Mouse (Mus musculus) MEL (cell line): Measurements from ENCODE around the gene Tdpoz1. TPM values are rescaled to one million over a fixed set of nuclear protein-coding genes. Genes with fewer than 3 reads are reported as not detected.
"Not testable (repeated sequence)": the region's sequence is repeated elsewhere in the genome, so short reads cannot be mapped to it uniquely, and the experiment has no call there.

Experiments used
- DNase-seq: peaks from one replicate; pipeline ENCODE4 v3.0.0; 2011; ENCODE audit warnings: low read depth, low spot score
- H3K27ac ChIP-seq: 2 replicates; pipeline ENCODE4 v1.5.1; 2012; ENCODE audit warnings: low read depth, mild to moderate bottlenecking, control low read depth, low read length, moderate library complexity; ENCODE audit not compliant: control insufficient read depth
- H3K27me3 ChIP-seq, 2 experiments: fragments of 150-350 bp in 1 of 2; sonication (generic) in 1 of 2; 2 replicates each; pipeline ENCODE4 v1.6.1; 2012; ENCODE audit warnings: low read length in 2 of 2, mild to moderate bottlenecking in 2 of 2, improper control_type of control experiment in 1 of 2, moderate library complexity in 1 of 2; ENCODE audit not compliant: insufficient read depth in 2 of 2, control insufficient read depth in 1 of 2
- H3K36me3 ChIP-seq, 2 experiments: 2 replicates each; pipeline ENCODE4 v1.6.1; 2012 to 2014; ENCODE audit warnings: low read length in 2 of 2, improper control_type of control experiment in 1 of 2, inconsistent platforms in 1 of 2, mild to moderate bottlenecking in 1 of 2; ENCODE audit not compliant: insufficient read depth in 2 of 2, control insufficient read depth in 1 of 2
- H3K4me1 ChIP-seq, 2 experiments: fragments of 150-350 bp in 1 of 2; sonication (generic) in 1 of 2; 2 replicates each; pipeline ENCODE4 v1.6.1; 2012; ENCODE audit warnings: low read length in 2 of 2, improper control_type of control experiment in 1 of 2, mild to moderate bottlenecking in 1 of 2; ENCODE audit not compliant: insufficient read depth in 2 of 2, control insufficient read depth in 1 of 2
- H3K4me3 ChIP-seq, 2 experiments: fragments of 150-350 bp in 1 of 2; sonication (generic) in 1 of 2; 2 replicates each; pipeline ENCODE4 v1.5.1; 2012; ENCODE audit warnings: low read depth in 2 of 2, low read length in 2 of 2, mild to moderate bottlenecking in 2 of 2, moderate library complexity in 2 of 2, control low read depth in 1 of 2, improper control_type of control experiment in 1 of 2; ENCODE audit not compliant: control insufficient read depth in 1 of 2, insufficient read depth in 1 of 2
- H3K79me2 ChIP-seq: 2 replicates; pipeline ENCODE4 v1.6.1; 2012; ENCODE audit warnings: mild to moderate bottlenecking, low read length, moderate library complexity; ENCODE audit not compliant: control insufficient read depth, poor library complexity, insufficient read depth
- H3K9ac ChIP-seq: 2 replicates; pipeline ENCODE4 v1.6.1; 2012; ENCODE audit warnings: low read depth, mild to moderate bottlenecking, control low read depth, low read length, moderate library complexity; ENCODE audit not compliant: control insufficient read depth, poor library complexity, severe bottlenecking
- H3K9me3 ChIP-seq: fragments of 150-350 bp; sonication (generic); replicated peaks from 2 replicates; pipeline ENCODE4 v1.6.1; 2012; ENCODE audit warnings: mild to moderate bottlenecking, low read length, improper control_type of control experiment, moderate library complexity; ENCODE audit not compliant: insufficient read depth
- EP300 ChIP-seq, 2 experiments: IDR thresholded peaks; 2 replicates each; pipeline ENCODE4 v1.6.1; 2011; ENCODE audit warnings: improper control_type of control experiment in 2 of 2, low read length in 2 of 2, low read depth in 1 of 2, mild to moderate bottlenecking in 1 of 2
- JUND ChIP-seq: IDR thresholded peaks from 2 replicates; pipeline ENCODE4 v1.6.1; 2011; ENCODE audit warnings: low read depth, mild to moderate bottlenecking, improper control_type of control experiment, low read length
- MYC ChIP-seq: IDR thresholded peaks from 2 replicates; pipeline ENCODE4 v1.6.1; 2011; ENCODE audit warnings: low read depth, mild to moderate bottlenecking, low read length, improper control_type of control experiment, moderate library complexity
- SIN3A ChIP-seq: IDR thresholded peaks from 2 replicates; pipeline ENCODE4 v1.6.1; 2012; ENCODE audit warnings: low read length, improper control_type of control experiment, inconsistent platforms
- TBP ChIP-seq: IDR thresholded peaks from 2 replicates; pipeline ENCODE4 v1.8.0; 2011; ENCODE audit warnings: low read depth, low read length, improper control_type of control experiment
- TCF12 ChIP-seq: IDR thresholded peaks from 2 replicates; pipeline ENCODE4 v1.6.1; 2014; ENCODE audit warnings: low read depth, mild to moderate bottlenecking, inconsistent platforms, low read length, improper control_type of control experiment, moderate library complexity
- USF1 ChIP-seq: IDR thresholded peaks from 2 replicates; pipeline ENCODE4 v1.6.1; 2014; ENCODE audit warnings: low read depth, mild to moderate bottlenecking, inconsistent platforms, low read length, improper control_type of control experiment, moderate library complexity
- USF2 ChIP-seq, 2 experiments: IDR thresholded peaks; 2 replicates each; pipeline ENCODE4 v1.6.1; 2011 to 2012; ENCODE audit warnings: improper control_type of control experiment in 2 of 2, low read length in 2 of 2, borderline replicate concordance in 1 of 2, inconsistent platforms in 1 of 2, low read depth in 1 of 2, mild to moderate bottlenecking in 1 of 2; ENCODE audit not compliant: insufficient read depth in 1 of 2
- ZNF384 ChIP-seq: IDR thresholded peaks from 2 replicates; pipeline ENCODE4 v1.6.1; 2012; ENCODE audit warnings: low read depth, mild to moderate bottlenecking, inconsistent platforms, low read length, improper control_type of control experiment
- polyA plus RNA-seq, 2 experiments: library from polyadenylated mRNA; stranded (reverse) in 1 of 2; unstranded in 1 of 2; fragments of >175 nt in 1 of 2; fragments of >200 nt in 1 of 2; gene quantifications; 2 replicates each; pipeline versions ENCODE4 v1.2.1 to v1.2.4; 2012; ENCODE audit warnings: low replicate concordance in 2 of 2, low read depth in 1 of 2; ENCODE audit not compliant: insufficient read length in 2 of 2, insufficient read depth in 1 of 2, missing spikeins in 1 of 2
- total RNA-seq: library from RNA; depleted of rRNA; stranded (reverse); fragments of 300-350 nt; gene quantifications from 2 replicates; pipeline ENCODE4 v1.2.3, GENCODE M21; 2012; rRNA removed

Gene Tdpoz1
- total and polyA plus RNA-seq, 3 experiments, result not detected

DNA sequence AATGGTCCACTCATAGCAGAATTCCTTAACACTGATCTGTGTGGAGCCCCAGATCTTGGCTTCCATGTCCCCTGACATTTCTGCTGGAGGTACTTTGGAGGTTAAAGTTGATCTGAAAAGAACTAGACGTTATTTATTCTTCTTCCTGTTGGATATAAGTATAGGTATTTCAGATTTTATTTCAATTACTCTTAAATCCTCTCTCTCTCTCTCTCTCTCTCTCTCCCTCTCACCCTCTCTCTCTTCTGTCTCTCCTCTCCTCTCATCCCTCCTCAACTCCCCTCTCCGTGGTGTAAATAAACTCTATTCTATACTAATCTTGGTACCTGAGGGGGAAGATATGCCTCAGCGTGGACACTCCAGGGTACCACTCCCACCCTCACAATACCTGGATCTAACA is 23.5 kb downstream of the Tdpoz1 start, which contains the start of gene Tdpoz2:
Gene Tdpoz2, minus strand, starts transcription at position 101 of the 400 bp plus-strand sequence.
- Histone ChIP-seq H3K27ac (no peak within 1 kb of the TSS), H3K4me1 (no peaks in the 10 kb centered on the region), H3K9me3 (no peaks in the 10 kb centered on the region), H3K27me3 (no peaks in the 10 kb centered on the region), H3K4me3 (no peak within 1 kb of the TSS), H3K9ac (no peak within 1 kb of the TSS), H3K79me2 (no peaks in the 10 kb centered on the region), H3K36me3 (no peaks in the 10 kb centered on the region)
- no peak for DNase-seq
- TF ChIP-seq JUND, result no peak
- no peak for TF ChIP-seq SIN3A
- no peak for TF ChIP-seq ZNF384
- no peak for TF ChIP-seq MYC
- no peak for TF ChIP-seq TBP

GRCm38 (mm10) chr3:93630917-93631714 is 45.0 kb downstream of the Tdpoz1 start:
- DNase-seq, H3K9ac ChIP-seq, H3K4me3 ChIP-seq, H3K27ac ChIP-seq, H3K36me3 ChIP-seq, H3K9me3 ChIP-seq, H3K4me1 ChIP-seq, H3K79me2 ChIP-seq, H3K27me3 ChIP-seq: not testable (repeated sequence)
- peak; percentile 31; the same call in 1 of the 2 replicates for TF ChIP-seq TCF12
- peak; percentile 64; the same call in 1 of the 2 replicates for TF ChIP-seq USF1
- TF ChIP-seq EP300 (IDR thresholded peaks at IDR 0.05; ENCODE audit: low read depth in 1 of 2, low read length in 2 of 2), result peak in 1 of 2 experiments; percentile 33; a peak in 2 of 4 replicates
- 0 out of 4 replicates have a peak, but pooled peaks of 1 of the 2 experiments have one; percentile 15 for TF ChIP-seq USF2 (IDR thresholded peaks at IDR 0.05; ENCODE audit: borderline replicate concordance in 1 of 2, insufficient read depth in 1 of 2, low read depth in 1 of 2, low read length in 2 of 2)

Other genes with a start within 250 kb of the Tdpoz1 start
- gene Tchh, start 234.0 kb downstream of the Tdpoz1 start, total RNA-seq, result not detected in 2 replicates
- gene Tchh, start 234.0 kb downstream of the Tdpoz1 start, polyA plus RNA-seq, result not detected
- gene Tchhl1, start 207.6 kb downstream of the Tdpoz1 start, total RNA-seq, result not detected in 2 replicates
- not detected for gene Tchhl1, start 207.6 kb downstream of the Tdpoz1 start, polyA plus RNA-seq
- gene S100a11, start 155.8 kb downstream of the Tdpoz1 start, total RNA-seq, result not detected in 2 replicates
- gene S100a11, start 155.8 kb downstream of the Tdpoz1 start, polyA plus RNA-seq, result under 1 TPM in 1 of 2 experiments, not detected in 1; 0.32 TPM
- gene S100a10, start 121.2 kb downstream of the Tdpoz1 start, total RNA-seq, result 81.1 and 108 TPM in 2 replicates
- gene S100a10, start 121.2 kb downstream of the Tdpoz1 start, polyA plus RNA-seq, result 10 to 100 TPM in 1 of 2 experiments, not detected in 1; 92.5 TPM
- gene Tdpoz2, start 23.6 kb downstream of the Tdpoz1 start, total RNA-seq, result not detected in 2 replicates
- gene Tdpoz2, start 23.6 kb downstream of the Tdpoz1 start, polyA plus RNA-seq, result not detected
- gene Gm37596, start 16.8 kb upstream of the Tdpoz1 start, total RNA-seq, result 0.26 TPM in 1 of 2 replicates, not detected in the other
- gene Gm37596, start 16.8 kb upstream of the Tdpoz1 start, polyA plus RNA-seq, result under 1 TPM in 1 of 2 experiments, not detected in 1; 0.10 TPM
- gene Gm5773, start 96.7 kb upstream of the Tdpoz1 start, total RNA-seq, result not detected in 2 replicates
- gene Gm5773, start 96.7 kb upstream of the Tdpoz1 start, polyA plus RNA-seq, result not detected
- gene Tdpoz4, start 120.1 kb upstream of the Tdpoz1 start, total RNA-seq, result not detected in 2 replicates
- not detected for gene Tdpoz4, start 120.1 kb upstream of the Tdpoz1 start, polyA plus RNA-seq
- not detected in 2 replicates for gene Tdpoz3, start 149.7 kb upstream of the Tdpoz1 start, total RNA-seq
- not detected for gene Tdpoz3, start 149.7 kb upstream of the Tdpoz1 start, polyA plus RNA-seq